ENCODE assay signal across 10 mouse cellular contexts in the genomic region with DNA sequence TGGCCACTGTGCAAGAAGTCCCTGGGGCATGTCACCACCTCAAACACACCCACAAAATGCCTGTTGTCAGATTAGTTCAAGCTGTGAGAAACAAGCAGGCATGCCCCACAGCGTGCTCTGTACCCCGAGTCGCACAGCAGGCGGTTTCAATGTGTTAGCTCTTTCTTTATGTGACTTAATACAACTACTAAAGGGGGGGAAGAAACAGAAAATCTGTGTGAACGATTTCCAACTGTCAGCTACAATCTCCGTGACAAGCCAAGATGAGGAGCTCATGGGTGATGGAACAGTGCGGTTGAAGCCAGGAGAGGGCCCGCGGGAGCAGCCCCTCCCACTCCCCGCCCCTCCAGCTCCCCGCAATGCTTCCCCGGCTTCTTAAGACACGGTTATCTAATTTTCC.
DNase-seq lines count a peak whose midpoint lies in the region; ATAC-seq and TF ChIP-seq lines count a peak whose summit lies in the region.
"Had no signal": no experiment of that assay in that cellular context is flagged by ENCODE, and none has a peak within 500 bp of the region (broad histone marks: within the 10 kb centered on the region; RNA-seq: fewer than 3 reads in every experiment).

No protein-coding gene starts in this region.

- H3K36me3 ChIP-seq in heart, embryonic 12.5 days: no peaks in the 10 kb centered on the region
- no peaks in the 10 kb centered on the region for H3K36me3 ChIP-seq in embryonic facial prominence, embryonic 11.5 days (replicated peaks; ENCODE audit: control insufficient read depth, insufficient read depth, low read depth, low read length)
- no peaks in the 10 kb centered on the region for H3K36me3 ChIP-seq in hindbrain, postnatal 0 days (ENCODE audit: insufficient read depth, low read length)
- no peaks in the 10 kb centered on the region for H3K36me3 ChIP-seq in midbrain, embryonic 13.5 days

- peaks cover 12% of the 10 kb centered on the region for H3K27me3 ChIP-seq in heart, embryonic 12.5 days (replicated peaks)
- H3K27me3 ChIP-seq in embryonic facial prominence, embryonic 11.5 days (ENCODE audit: control insufficient read depth, insufficient read depth, low read length): no peaks in the 10 kb centered on the region
- H3K27me3 ChIP-seq in hindbrain, postnatal 0 days (ENCODE audit: insufficient read depth, low read length): no peaks in the 10 kb centered on the region
- H3K27me3 ChIP-seq in midbrain, embryonic 13.5 days: peaks cover 29% of the 10 kb centered on the region

- H3K9ac ChIP-seq in heart, embryonic 12.5 days: no peak overlapping the region
- no peak overlapping the region for H3K9ac ChIP-seq in embryonic facial prominence, embryonic 11.5 days (replicated peaks; ENCODE audit: low read length)
- H3K9ac ChIP-seq in hindbrain, postnatal 0 days (replicated peaks; ENCODE audit: low read length): no peak overlapping the region
- H3K9ac ChIP-seq in midbrain, embryonic 13.5 days (replicated peaks): no peak overlapping the region

- H3K4me1 ChIP-seq in heart, embryonic 12.5 days (replicated peaks): peaks cover 12% of the 10 kb centered on the region; the same call in 1 of the 2 replicates
- no peaks in the 10 kb centered on the region; the same call in 1 of the 2 replicates for H3K4me1 ChIP-seq in embryonic facial prominence, embryonic 11.5 days (ENCODE audit: control insufficient read depth, insufficient read depth, low read length)
- H3K4me1 ChIP-seq in hindbrain, postnatal 0 days (ENCODE audit: insufficient read depth, low read length): no peaks in the 10 kb centered on the region; the same call in 1 of the 2 replicates
- H3K4me1 ChIP-seq in midbrain, embryonic 13.5 days (replicated peaks): peaks cover 11% of the 10 kb centered on the region

- no peak for DNase-seq in heart, adult 8-10 months (ENCODE audit: low spot score)
- DNase-seq in embryonic facial prominence, embryonic 11.5 days (ENCODE audit: low spot score): peak; percentile 28
- peak; percentile 12 for DNase-seq in hindbrain, postnatal 0 days (ENCODE audit: low spot score)
- no peak for DNase-seq in adipocyte (ENCODE audit: low spot score)
- DNase-seq in natural killer cell, adult 2 months (ENCODE audit: low spot score in 2 of 2): no peak
- no peak for DNase-seq in right cerebral cortex, postnatal 4 days
- DNase-seq: thymus, postnatal 4 days had no signal

- no peak overlapping the region for H3K27ac ChIP-seq in heart, embryonic 12.5 days (ENCODE audit: poor library complexity, severe bottlenecking)
- H3K27ac ChIP-seq in embryonic facial prominence, embryonic 11.5 days (replicated peaks; ENCODE audit: low read depth, low read length): no peak overlapping the region
- H3K27ac ChIP-seq in hindbrain, postnatal 0 days: no peak overlapping the region
- no peak overlapping the region for H3K27ac ChIP-seq in midbrain, embryonic 13.5 days

- peak overlapping the region; percentile 4 for H3K4me3 ChIP-seq in heart, embryonic 12.5 days
- no peak overlapping the region for H3K4me3 ChIP-seq in embryonic facial prominence, embryonic 11.5 days (ENCODE audit: low read depth, low read length)
- H3K4me3 ChIP-seq in hindbrain, postnatal 0 days (ENCODE audit: low read length): 0 out of 2 replicates have a peak overlapping the region, but pooled peaks have one; percentile 15
- H3K4me3 ChIP-seq in midbrain, embryonic 13.5 days (replicated peaks): 0 out of 2 replicates have a peak overlapping the region, but pooled peaks have one; percentile 0

- no peak for ATAC-seq in heart, embryonic 12.5 days (ENCODE audit: insufficient number of reproducible peaks, low FRiP score)
- ATAC-seq in embryonic facial prominence, embryonic 11.5 days (replicated peaks; ENCODE audit: insufficient number of reproducible peaks, low FRiP score, low TSS enrichment, low read depth): no peak
- no peak for ATAC-seq in hindbrain, postnatal 0 days
- ATAC-seq in midbrain, embryonic 13.5 days: no peak
- ATAC-seq: CD4-positive, CD25-positive, alpha-beta regulatory T cell, adult 4 months had no signal

- TF ChIP-seq CTCF in hindbrain, postnatal 0 days (IDR thresholded peaks at IDR 0.05; ENCODE audit: low read depth): no peak

- 8% methylated on average over 13 of the region's 13 CpGs for WGBS in heart, embryonic 12.5 days
- 18% methylated on average over 13 of the region's 13 CpGs for WGBS in embryonic facial prominence, embryonic 11.5 days
- 15% methylated on average over 13 of the region's 13 CpGs for WGBS in hindbrain, postnatal 0 days
- WGBS in midbrain, embryonic 13.5 days: 12% methylated on average over 13 of the region's 13 CpGs

- H3K4me2 ChIP-seq in heart, embryonic 12.5 days: peak overlapping the region; percentile 58
- H3K4me2 ChIP-seq in embryonic facial prominence, embryonic 11.5 days (ENCODE audit: low read depth, low read length): peak overlapping the region; percentile 1; the same call in 1 of the 2 replicates
- peak overlapping the region; percentile 43 for H3K4me2 ChIP-seq in hindbrain, postnatal 0 days (ENCODE audit: low read depth, low read length)
- peak overlapping the region; percentile 41 for H3K4me2 ChIP-seq in midbrain, embryonic 13.5 days (replicated peaks)

- H3K9me3 ChIP-seq in heart, embryonic 12.5 days (replicated peaks): no peaks in the 10 kb centered on the region
- H3K9me3 ChIP-seq in embryonic facial prominence, embryonic 11.5 days (replicated peaks; ENCODE audit: control insufficient read depth, low read length): no peaks in the 10 kb centered on the region
- H3K9me3 ChIP-seq in hindbrain, postnatal 0 days (ENCODE audit: low read length): no peaks in the 10 kb centered on the region
- H3K9me3 ChIP-seq in midbrain, embryonic 13.5 days: no peaks in the 10 kb centered on the region

Comparison
In these comparisons a context has a peak if more than half of its experiments do, and no peak if none do; other contexts are left out.
1. H3K4me2 ChIP-seq: peak in every context shown above with its lines; median percentile 58 in heart, embryonic 12.5 days; 43 in hindbrain, postnatal 0 days; 41 in midbrain, embryonic 13.5 days; 1 in embryonic facial prominence, embryonic 11.5 days.
2. DNase-seq: peak in embryonic facial prominence, embryonic 11.5 days (single experiment) and hindbrain, postnatal 0 days (single experiment); none in heart, adult 8-10 months (single experiment), adipocyte (single experiment), natural killer cell, adult 2 months (0 of 2) and right cerebral cortex, postnatal 4 days (single experiment).